In the genomic region with DNA sequence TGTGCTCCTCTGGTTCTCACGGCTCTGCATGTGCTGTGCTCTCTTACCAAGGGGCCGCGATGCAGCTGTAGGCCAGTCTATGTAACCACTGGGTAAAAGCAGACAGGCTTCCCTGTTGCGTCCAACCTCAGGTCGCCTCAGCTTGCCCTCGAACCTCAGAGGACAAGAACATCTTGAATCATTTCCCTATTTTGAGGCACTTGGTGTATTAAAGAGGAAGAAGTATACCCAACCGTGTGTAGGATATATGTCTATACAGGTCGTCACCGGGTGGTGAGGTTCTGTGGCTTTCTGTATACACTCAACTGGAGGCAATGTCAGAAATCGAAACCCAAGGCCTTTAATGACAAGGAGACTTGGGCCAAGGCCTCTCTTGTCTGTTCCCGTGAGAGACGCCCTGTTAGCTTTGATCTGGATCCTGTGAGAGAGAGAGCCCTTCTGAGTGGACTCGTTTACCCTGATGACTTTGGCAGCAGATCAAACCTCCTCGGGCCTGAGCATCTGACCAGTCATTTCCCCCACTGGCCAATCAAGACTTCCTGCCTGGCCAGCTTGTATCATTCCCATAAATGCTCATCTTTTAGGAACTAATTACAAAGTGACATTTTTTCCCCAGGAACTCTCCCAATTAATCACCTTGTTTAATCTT, we compare ENCODE assay signal across 9 mouse cellular contexts.
DNase-seq lines count a peak whose midpoint lies in the region; TF ChIP-seq lines count a peak whose summit lies in the region.
"Had no signal": no experiment of that assay in that cellular context is flagged by ENCODE, and none has a peak within 500 bp of the region (broad histone marks: within the 10 kb centered on the region; RNA-seq: fewer than 3 reads in every experiment).

No protein-coding gene starts in this region.

- intact Hi-C loops in left cerebral cortex, postnatal 4 days (cut with DNase I) = no loop called here
- intact Hi-C loops in left cerebral cortex, adult 2 months (cut with DNase I) = no loop called here

- no peak overlapping the region for H3K27ac ChIP-seq in left cerebral cortex, adult 2 months
- H3K27ac ChIP-seq: kidney, postnatal 0 days had no signal

- no peak overlapping the region for H3K4me3 ChIP-seq in left cerebral cortex, adult 2 months

- TF ChIP-seq CTCF in left cerebral cortex, adult 2 months (IDR thresholded peaks at IDR 0.05) = no peak

- DNase-seq in cerebellum, adult 9-10 months = peak; percentile 2
- no peak for DNase-seq in cerebellum, adult 8-10 months
- DNase-seq in left cerebral cortex, postnatal 4 days = peak; percentile 15
- no peak for DNase-seq in left cerebral cortex, adult 2 months (ENCODE audit: extremely low spot score in 1 of 2, low spot score in 2 of 2)
- DNase-seq in heart, adult 9 months (ENCODE audit: low spot score in 2 of 2) = peak; percentile 52 to 66
- peak; percentile 49 to 72 for DNase-seq in lung, postnatal 4 days
- DNase-seq in urinary bladder, adult 2 months (ENCODE audit: low spot score) = no peak
- DNase-seq in urinary bladder, postnatal 25 days (ENCODE audit: low spot score) = no peak

Comparison
In these comparisons a context has a peak if more than half of its experiments do, and no peak if none do; other contexts are left out.
1. DNase-seq: peak in cerebellum, adult 9-10 months (single experiment), left cerebral cortex, postnatal 4 days (single experiment), heart, adult 9 months (2 of 2) and lung, postnatal 4 days (2 of 2); none in cerebellum, adult 8-10 months (single experiment), left cerebral cortex, adult 2 months (0 of 2), urinary bladder, adult 2 months (single experiment) and urinary bladder, postnatal 25 days (single experiment).